Mouse (Mus musculus): Measurements from ENCODE around the gene Ncdn. TPM values are rescaled to one million over a fixed set of nuclear protein-coding genes. Genes with fewer than 3 reads are reported as not detected.

Ncdn gene
- total RNA-seq, 1 experiment from 2014 or later: 32.3 TPM

DNA sequence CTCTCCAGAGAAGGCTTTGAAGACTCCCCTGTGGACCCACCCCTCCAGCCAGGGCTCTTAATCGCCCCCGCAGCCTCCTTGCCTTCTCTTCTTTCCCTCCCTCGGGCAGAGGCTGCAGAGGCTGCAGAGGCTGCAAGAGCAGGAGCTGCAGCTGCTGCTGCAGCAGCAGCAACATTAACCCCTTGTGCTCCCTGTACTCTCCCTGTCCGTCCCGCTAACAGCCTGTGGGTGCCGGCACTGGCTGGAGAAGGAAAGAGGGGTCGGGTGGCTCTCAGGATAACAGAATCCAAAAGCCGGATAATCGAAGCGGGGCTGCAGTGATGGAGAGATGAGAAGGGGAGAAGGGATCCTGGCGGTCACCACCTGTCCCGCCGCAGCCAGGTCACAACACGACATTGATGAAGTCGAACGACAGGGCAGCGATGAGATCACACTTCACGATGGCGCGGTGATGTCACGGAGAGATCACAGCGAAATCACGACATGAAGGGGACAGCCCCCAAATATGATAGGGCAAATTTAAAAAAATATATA, 563 bp downstream of the Ncdn start:
- peak; percentile 20 for DNase-seq

DNA sequence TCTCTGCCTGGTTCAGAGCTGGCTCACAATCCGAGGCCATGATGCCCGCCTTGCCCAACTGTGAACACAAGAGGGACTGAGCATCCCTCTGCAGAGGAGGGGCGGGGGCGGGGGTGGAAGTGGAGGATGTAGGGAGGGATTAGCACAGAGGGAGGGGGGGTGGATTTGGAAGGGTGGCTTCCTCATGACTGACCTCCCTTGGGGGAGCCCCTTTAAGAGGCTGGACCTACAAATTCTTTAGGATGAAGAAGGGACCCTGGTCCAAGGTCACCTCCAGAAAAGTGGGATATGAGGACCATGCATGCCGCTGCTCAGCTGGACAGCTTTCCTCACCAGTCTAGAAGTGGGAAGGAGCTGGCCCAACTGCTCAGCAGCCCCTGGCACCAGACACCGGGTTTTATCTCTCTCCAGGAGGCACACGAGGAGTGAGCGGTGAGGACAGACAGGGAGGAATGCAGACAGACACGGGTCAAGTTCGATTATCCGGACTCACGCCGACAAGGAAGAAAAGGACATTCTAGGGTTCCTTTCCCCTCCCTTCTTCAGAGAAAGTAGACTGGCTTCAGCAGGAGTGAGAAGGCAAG, 1.1 kb downstream of the Ncdn start:
- DNase-seq: no peak

DNA sequence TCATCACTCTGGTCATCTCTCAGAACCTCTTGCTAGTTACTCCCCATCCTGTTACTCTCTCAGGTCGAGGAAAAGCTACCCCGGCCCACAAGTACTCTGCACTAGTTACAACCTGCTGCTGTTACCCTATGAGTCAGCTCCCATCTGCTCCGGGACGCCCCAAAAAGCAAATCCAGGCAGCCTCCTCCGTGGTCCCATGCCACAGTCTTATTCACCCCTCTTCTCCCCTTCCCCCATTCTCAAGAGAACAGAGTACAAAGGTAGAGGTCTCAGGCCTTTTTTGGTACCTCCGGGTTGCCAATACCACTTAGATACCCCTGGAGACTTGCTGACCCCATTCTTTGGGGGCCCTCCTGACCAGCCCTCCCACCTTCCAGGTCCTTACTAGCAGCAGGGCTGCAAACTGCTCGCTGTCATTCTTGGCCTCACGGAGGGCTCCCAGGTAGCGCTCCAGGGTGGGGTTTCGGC, 1.6 kb downstream of the Ncdn start:
- DNase-seq: no peak

DNA sequence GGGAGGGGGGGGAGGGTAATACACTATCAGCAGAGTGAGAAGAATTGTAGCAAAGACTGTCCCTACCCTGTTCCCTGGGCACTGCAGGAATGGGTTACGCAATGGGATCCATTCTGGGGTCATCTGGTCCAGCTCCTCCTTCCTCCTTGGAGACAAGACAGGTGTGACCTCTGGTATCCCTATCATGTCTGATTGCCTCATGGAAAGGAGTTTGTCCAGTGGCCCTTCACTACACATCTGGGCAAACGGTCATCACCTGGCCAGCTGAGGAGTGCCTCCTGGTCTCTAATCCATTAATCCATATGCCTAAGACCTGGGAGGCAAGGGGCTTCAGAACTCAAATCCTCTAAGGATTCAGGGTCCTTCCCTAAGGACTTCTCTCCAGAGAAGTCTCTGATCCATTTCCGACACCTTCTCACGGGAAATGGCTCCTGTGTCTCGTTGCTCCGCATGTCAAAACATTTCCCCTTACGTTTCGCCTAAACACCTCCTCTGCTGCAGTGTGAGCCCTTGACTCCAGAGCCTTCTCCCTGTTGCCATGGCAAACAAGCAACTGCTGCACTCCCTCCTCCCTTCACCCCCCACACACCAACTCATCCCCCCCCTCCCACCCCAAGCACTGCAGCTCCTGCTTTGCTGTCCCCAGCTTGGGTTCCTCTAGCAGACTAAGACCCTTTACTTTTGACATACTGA, 2.2 kb downstream of the Ncdn start:
- no peak for DNase-seq

DNA sequence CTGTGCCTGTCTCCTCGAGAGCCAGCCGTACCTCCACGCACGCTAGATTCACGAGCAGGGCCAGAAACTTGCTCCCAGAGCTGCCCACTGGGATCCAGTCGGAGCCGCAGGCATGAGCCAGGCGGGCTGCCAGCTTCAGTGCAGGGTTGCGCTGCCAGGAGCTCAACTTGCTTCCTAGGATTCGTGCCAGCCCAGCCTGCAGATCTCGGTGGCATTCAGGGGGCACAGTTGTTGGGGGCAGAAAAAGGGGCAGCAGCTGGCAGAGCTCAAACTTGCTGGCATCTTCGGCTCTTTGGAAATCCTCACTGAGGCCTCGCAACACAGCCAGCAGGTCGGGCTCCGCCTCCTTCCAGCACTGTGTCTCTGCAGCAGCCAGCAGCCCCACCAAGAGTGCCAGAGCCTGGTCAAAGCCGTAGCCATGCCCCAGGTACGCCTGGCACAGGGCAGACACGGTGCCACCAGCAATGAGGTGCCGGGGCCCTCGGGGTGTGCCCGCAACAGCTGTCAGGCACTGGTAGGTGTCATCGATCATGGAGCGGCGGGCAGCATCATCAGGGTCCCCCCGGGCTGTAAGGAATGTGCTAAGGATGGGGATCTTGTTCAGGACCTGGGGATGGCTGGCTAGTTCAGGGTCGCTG, 3.1 kb downstream of the Ncdn start:
- DNase-seq: peak; percentile 47

DNA sequence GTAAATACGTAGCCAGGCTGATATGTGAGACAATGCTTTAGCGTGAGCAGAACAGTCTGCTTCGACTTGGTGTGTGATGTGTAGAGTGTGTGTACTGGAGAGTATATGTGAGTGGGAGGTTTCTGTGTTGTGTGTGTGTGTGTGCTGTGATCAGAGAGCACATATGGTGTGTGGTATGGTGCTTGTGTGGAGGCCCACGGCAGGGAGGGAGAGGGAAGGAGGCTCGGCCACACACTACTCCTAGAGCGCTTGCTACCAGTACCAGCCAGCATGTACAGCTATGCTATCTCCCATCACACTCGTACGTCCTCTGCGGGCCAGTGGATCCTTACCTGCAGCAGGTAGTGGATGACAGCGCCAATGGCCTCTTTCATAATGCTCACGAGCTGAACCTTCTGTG, 3.7 kb downstream of the Ncdn start:
- DNase-seq: no peak

DNA sequence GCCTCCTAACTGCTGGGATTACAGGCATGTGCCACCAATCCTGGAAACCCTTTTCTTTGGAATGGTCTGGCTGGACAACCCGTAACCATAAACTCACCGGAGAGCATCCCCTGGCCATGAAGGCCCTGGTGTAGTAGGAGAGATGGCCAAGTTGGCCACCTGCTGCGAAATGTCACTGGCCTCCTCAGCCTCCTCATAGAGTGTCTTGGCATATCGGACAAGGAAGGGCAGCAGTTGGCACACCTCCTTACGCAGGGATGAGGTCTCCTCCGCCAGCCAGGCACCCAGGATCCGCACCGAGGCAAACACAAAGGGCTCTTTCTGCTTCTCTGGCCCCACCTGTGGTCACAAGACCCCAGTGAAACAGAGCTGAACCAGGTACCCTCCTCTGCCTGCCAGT, 4.9 kb downstream of the Ncdn start:
- no peak for DNase-seq

- DNase-seq: no peak
These were observed 6.9 kb downstream of the Ncdn start for GRCm38 (mm10) chr4:126746194-126746840.

GRCm38 (mm10) chr4:126745506-126746193, 7.6 kb downstream of the Ncdn start:
- DNase-seq: peak; percentile 42

GRCm38 (mm10) chr4:126744831-126745230, 8.4 kb downstream of the Ncdn start:
- peak; percentile 9 for DNase-seq

- no peak for DNase-seq
These were observed 9.5 kb downstream of the Ncdn start for GRCm38 (mm10) chr4:126743713-126744112.

- DNase-seq: no peak
These were observed 10.3 kb downstream of the Ncdn start for GRCm38 (mm10) chr4:126742976-126743375.

DNA sequence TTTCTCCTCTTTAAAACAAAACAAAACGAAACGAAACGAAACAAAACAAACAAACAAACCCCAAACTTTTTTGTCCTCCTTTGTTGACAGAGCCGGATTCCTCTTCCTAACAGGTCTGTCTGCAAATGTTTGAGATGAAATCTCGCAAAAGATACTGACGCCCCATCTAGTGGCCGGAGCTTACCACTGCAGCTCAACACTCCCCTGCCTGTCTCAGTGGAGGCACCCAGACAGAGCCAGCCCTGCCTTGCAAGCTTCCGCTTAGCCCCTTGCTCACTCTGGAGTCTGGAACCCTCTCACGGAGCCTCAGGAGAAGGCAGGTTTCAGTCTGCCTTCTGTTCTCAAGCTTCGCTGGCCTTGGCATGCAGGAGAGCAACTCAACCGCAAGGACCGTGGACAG, 11.8 kb downstream of the Ncdn start:
- DNase-seq: peak; percentile 74

DNA sequence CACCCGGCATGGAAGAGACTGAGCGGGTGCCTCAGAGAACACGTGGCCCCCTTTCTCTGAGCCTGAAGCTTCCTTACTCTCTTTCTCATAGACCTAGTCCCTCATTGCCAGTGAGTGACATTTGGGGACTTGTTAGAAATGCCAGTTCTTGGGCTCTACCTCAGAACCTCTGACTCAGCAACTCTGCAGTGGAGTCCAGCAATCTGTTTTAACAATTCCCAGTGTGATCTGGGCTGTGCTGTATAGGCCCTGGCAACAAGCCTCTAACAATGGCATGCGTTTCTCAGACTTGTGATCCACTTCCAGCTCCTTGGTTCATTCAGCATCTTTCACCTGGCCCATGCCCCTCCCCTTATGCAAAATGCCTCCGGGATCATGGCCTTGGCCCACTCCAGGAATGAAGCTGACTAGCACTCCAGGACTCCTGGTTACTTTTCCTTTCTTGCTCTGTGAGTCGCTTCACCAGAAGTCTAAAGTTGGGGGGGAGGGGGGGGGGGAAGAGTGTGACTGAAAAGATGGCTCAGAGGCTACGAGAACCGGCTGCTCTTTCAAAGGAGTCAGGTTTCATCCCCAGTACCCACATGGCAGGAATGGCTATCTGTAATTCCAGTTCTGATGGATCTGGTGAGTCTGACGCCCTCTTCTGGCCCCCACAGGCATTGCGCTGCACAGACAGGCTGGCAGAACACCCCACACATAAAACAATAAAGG, 13.1 kb downstream of the Ncdn start:
- DNase-seq: no peak

- DNase-seq: peak; percentile 31
These were observed 17.2 kb downstream of the Ncdn start, which contains the start of gene Tfap2e for GRCm38 (mm10) chr4:126736001-126736414. Gene Tfap2e (minus strand): TSS chr4:126736240.

- peak; percentile 8 for DNase-seq
These were observed 17.7 kb downstream of the Ncdn start for GRCm38 (mm10) chr4:126735382-126736000.

- no peak for DNase-seq
These were observed 18.4 kb downstream of the Ncdn start for GRCm38 (mm10) chr4:126734700-126735381.

DNA sequence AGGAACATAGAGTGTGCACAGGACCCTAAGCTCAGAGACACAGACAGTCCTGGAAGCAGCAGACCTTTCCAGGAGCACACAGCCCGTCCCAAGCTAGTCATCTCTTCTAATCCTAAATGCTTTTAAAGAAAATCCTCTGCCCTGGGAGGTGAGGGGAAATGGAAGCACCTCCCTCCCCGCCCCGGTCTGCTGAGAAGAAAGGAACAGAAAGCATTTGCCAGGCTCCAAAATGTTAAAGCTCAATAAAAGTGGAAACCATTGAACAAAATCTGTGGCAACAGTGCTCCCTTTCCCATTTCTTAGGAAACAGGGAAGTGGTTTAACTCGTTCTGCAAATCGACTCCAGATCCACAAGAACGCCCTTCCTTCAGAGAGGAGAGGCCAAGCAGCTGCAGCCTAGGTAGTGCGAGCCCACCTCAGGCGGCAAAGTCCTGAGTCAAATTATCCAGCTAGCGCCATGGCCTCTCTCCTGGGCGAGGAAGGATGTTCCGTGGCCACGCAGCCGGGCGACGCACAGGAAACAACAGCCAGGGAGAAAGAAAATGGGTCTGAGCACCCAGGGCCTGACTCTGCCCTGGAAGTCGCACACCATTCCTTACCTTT, 19.1 kb downstream of the Ncdn start:
- no peak for DNase-seq

DNA sequence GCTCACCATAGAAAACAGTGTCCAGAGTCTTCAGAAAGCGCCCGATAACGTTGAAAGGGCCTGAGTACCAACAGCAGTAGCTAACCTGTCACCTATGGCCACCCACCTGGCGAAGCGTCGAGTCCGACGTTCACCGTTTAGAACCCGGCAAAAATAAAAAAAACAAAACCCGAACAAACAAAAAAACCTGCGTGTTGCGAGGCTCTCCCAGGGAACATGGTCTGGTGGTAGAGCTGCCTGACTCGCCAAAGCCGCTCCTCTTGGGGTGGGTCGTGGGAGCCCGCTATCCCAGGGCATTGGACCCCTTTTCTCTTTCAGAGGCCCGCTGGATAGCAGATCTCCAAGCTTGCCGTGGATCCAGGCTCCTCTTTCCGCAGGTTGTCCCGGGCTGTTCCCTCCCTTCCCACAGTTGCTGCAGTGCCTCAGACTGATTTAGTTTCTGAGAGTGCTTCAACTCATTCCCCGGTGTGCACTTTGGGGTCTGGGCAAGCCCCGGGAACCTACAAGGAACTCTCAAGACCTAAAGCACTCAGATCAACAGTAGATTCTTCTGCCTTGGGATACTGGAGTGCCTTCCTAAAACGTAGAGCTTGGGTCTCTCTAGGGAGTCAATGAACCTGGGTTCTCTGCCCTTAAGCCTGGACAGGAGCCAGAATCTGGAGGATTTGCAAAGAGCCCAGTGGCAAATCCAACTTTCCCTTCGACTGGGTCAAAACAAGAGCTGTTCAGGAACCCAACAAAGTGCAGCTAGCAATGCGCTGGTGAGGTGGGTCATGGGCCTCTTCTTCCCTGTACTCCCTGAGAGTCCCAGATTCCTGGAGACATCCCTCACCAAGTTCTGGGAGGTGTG, 20.5 kb downstream of the Ncdn start:
- no peak for DNase-seq
